15 mouse cellular contexts compared by ENCODE assay signal in genomic region chr11:59260706-59261493, GRCm38 (mm10). TPM values are rescaled to one million over a fixed set of nuclear protein-coding genes. Genes with fewer than 3 reads are reported as not detected.
A peak's percentile ranks its signal among the peaks of the same experiment; 100 is the strongest.
DNase-seq lines count a peak whose midpoint lies in the region; ATAC-seq lines count a peak whose summit lies in the region.
"Had no signal": no experiment of that assay in that cellular context is flagged by ENCODE, and none has a peak within 500 bp of the region (broad histone marks: within the 10 kb centered on the region; RNA-seq: fewer than 3 reads in every experiment).

No protein-coding gene starts in this region.

- 80% methylated on average over 10 of the region's 10 CpGs for WGBS in kidney, embryonic 15.5 days
- WGBS in intestine, embryonic 16.5 days = 58% methylated on average over 10 of the region's 10 CpGs
- 53% methylated on average over 10 of the region's 10 CpGs for WGBS in lung, embryonic 16.5 days
- WGBS in stomach, embryonic 15.5 days = 55% methylated on average over 10 of the region's 10 CpGs

- H3K9ac ChIP-seq in kidney, embryonic 15.5 days = no peak overlapping the region
- H3K9ac ChIP-seq in intestine, embryonic 16.5 days (ENCODE audit: low read depth, low read length) = no peak overlapping the region
- H3K9ac ChIP-seq in lung, embryonic 16.5 days (ENCODE audit: low read length) = no peak overlapping the region
- no peak overlapping the region for H3K9ac ChIP-seq in stomach, embryonic 15.5 days
- H3K9ac ChIP-seq: midbrain, embryonic 12.5 days; neural tube, embryonic 13.5 days had no signal

- H3K4me3 ChIP-seq in kidney, embryonic 15.5 days (replicated peaks) = no peak overlapping the region
- H3K4me3 ChIP-seq in intestine, embryonic 16.5 days (ENCODE audit: low read length) = no peak overlapping the region
- no peak overlapping the region for H3K4me3 ChIP-seq in lung, embryonic 16.5 days (ENCODE audit: low read length)
- H3K4me3 ChIP-seq in stomach, embryonic 15.5 days (replicated peaks) = no peak overlapping the region
- H3K4me3 ChIP-seq: midbrain, embryonic 12.5 days; neural tube, embryonic 13.5 days had no signal

- H3K9me3 ChIP-seq in kidney, embryonic 15.5 days (replicated peaks) = no peaks in the 10 kb centered on the region
- H3K9me3 ChIP-seq in intestine, embryonic 16.5 days (ENCODE audit: control insufficient read depth, low read length) = no peaks in the 10 kb centered on the region
- no peaks in the 10 kb centered on the region for H3K9me3 ChIP-seq in lung, embryonic 16.5 days (ENCODE audit: control insufficient read depth, low read length)
- no peaks in the 10 kb centered on the region for H3K9me3 ChIP-seq in stomach, embryonic 15.5 days
- H3K9me3 ChIP-seq: midbrain, embryonic 12.5 days; neural tube, embryonic 13.5 days had no signal

- ATAC-seq in kidney, embryonic 15.5 days (replicated peaks; ENCODE audit: low FRiP score) = 0 out of 2 replicates have a peak, but pooled peaks have one; percentile 40
- ATAC-seq in intestine, embryonic 16.5 days = peak; percentile 93
- ATAC-seq in lung, embryonic 16.5 days (ENCODE audit: low read depth) = peak; percentile 84
- peak; percentile 94 for ATAC-seq in stomach, embryonic 15.5 days (ENCODE audit: insufficient read depth, low FRiP score, low read depth)
- ATAC-seq: forebrain, embryonic 14.5 days had no signal

- DNase-seq in kidney, postnatal 36 days = no peak
- DNase-seq in B cell, adult 2 months = no peak
- DNase-seq in left cerebral cortex, postnatal 14 days (ENCODE audit: low spot score in 2 of 2) = no peak
- no peak for DNase-seq in cerebellum, postnatal 14 days
- DNase-seq: gastrocnemius, postnatal 36 days; kidney, adult 9 months had no signal

- H3K27ac ChIP-seq in kidney, embryonic 15.5 days = no peak overlapping the region
- H3K27ac ChIP-seq in intestine, embryonic 16.5 days (ENCODE audit: low read length) = no peak overlapping the region
- H3K27ac ChIP-seq in lung, embryonic 16.5 days (ENCODE audit: low read length) = peak overlapping the region; percentile 58
- H3K27ac ChIP-seq in stomach, embryonic 15.5 days = no peak overlapping the region
- H3K27ac ChIP-seq: midbrain, embryonic 12.5 days; neural tube, embryonic 13.5 days had no signal

- peaks cover 15% of the 10 kb centered on the region for H3K4me1 ChIP-seq in kidney, embryonic 15.5 days
- peaks cover 14% of the 10 kb centered on the region; the same call in 1 of the 2 replicates for H3K4me1 ChIP-seq in intestine, embryonic 16.5 days (ENCODE audit: control insufficient read depth, insufficient read depth, low read length)
- H3K4me1 ChIP-seq in lung, embryonic 16.5 days (replicated peaks; ENCODE audit: control insufficient read depth, insufficient read depth, low read length) = peaks cover 7% of the 10 kb centered on the region
- 0 out of 2 replicates have a peak, but pooled peaks cover 7% of the 10 kb centered on the region for H3K4me1 ChIP-seq in stomach, embryonic 15.5 days

- intact Hi-C loops in left cerebral cortex, postnatal 14 days (cut with DNase I) = no loop called here

- H3K36me3 ChIP-seq in kidney, embryonic 15.5 days = no peaks in the 10 kb centered on the region
- H3K36me3 ChIP-seq in intestine, embryonic 16.5 days (ENCODE audit: control insufficient read depth, insufficient read depth, low read length) = no peaks in the 10 kb centered on the region
- no peaks in the 10 kb centered on the region for H3K36me3 ChIP-seq in lung, embryonic 16.5 days (ENCODE audit: control insufficient read depth, insufficient read depth, low read length)
- no peaks in the 10 kb centered on the region for H3K36me3 ChIP-seq in stomach, embryonic 15.5 days
- H3K36me3 ChIP-seq: midbrain, embryonic 12.5 days; neural tube, embryonic 13.5 days had no signal

- H3K4me2 ChIP-seq in kidney, embryonic 15.5 days = no peak overlapping the region
- no peak overlapping the region for H3K4me2 ChIP-seq in intestine, embryonic 16.5 days (ENCODE audit: low read depth, low read length)
- no peak overlapping the region for H3K4me2 ChIP-seq in lung, embryonic 16.5 days (ENCODE audit: low read depth, low read length)
- no peak overlapping the region for H3K4me2 ChIP-seq in stomach, embryonic 15.5 days
- H3K4me2 ChIP-seq: midbrain, embryonic 12.5 days; neural tube, embryonic 13.5 days had no signal

- H3K27me3 ChIP-seq in kidney, embryonic 15.5 days = peaks cover 39% of the 10 kb centered on the region
- H3K27me3 ChIP-seq in intestine, embryonic 16.5 days (replicated peaks; ENCODE audit: control insufficient read depth, insufficient read depth, low read length) = peaks cover 18% of the 10 kb centered on the region
- peaks cover 19% of the 10 kb centered on the region for H3K27me3 ChIP-seq in lung, embryonic 16.5 days (ENCODE audit: control insufficient read depth, insufficient read depth, low read depth, low read length)
- peaks cover 22% of the 10 kb centered on the region for H3K27me3 ChIP-seq in stomach, embryonic 15.5 days (replicated peaks)

RNA-seq across cellular contexts. Expression of gene Wnt3a, which starts 29.7 kb away (rescaled TPM):
- not detected in 2 replicates for polyA plus RNA-seq in kidney, embryonic 15.5 days (2015; fragmentation: Nextera tagmentation; extraction: Ambion mirVana)
- polyA plus RNA-seq in intestine, embryonic 16.5 days (2015; fragmentation: Nextera tagmentation; extraction: Ambion mirVana) = not detected in 2 replicates
- 0.48 and 0.55 TPM in 2 replicates for polyA plus RNA-seq in lung, embryonic 16.5 days (2015; fragmentation: Nextera tagmentation; extraction: Ambion mirVana)
- polyA plus RNA-seq in stomach, embryonic 15.5 days (2015; fragmentation: Nextera tagmentation; extraction: Ambion mirVana) = 0.15 and 0.23 TPM in 2 replicates
- not detected for total RNA-seq in left cerebral cortex, postnatal 14 days (2021)
- total RNA-seq: gastrocnemius, postnatal 36 days; hematopoietic stem cell, adult 5-6 weeks had no signal
- polyA plus RNA-seq: spleen, adult 2 months had no signal

RNA-seq across cellular contexts. Expression of gene Arf1, which starts 32.8 kb away (rescaled TPM):
- 700 and 709 TPM in 2 replicates for polyA plus RNA-seq in kidney, embryonic 15.5 days (2015; fragmentation: Nextera tagmentation; extraction: Ambion mirVana)
- polyA plus RNA-seq in intestine, embryonic 16.5 days (2015; fragmentation: Nextera tagmentation; extraction: Ambion mirVana) = 733 and 751 TPM in 2 replicates
- polyA plus RNA-seq in lung, embryonic 16.5 days (2015; fragmentation: Nextera tagmentation; extraction: Ambion mirVana) = 725 and 739 TPM in 2 replicates
- polyA plus RNA-seq in stomach, embryonic 15.5 days (2015; fragmentation: Nextera tagmentation; extraction: Ambion mirVana) = 666 and 701 TPM in 2 replicates
- total RNA-seq in left cerebral cortex, postnatal 14 days (2021) = 100 to 1,000 TPM; 417 to 455 TPM

RNA-seq across cellular contexts. Expression of gene Wnt9a, which starts 45.8 kb away (rescaled TPM):
- 1.6 and 2.1 TPM in 2 replicates for polyA plus RNA-seq in kidney, embryonic 15.5 days (2015; fragmentation: Nextera tagmentation; extraction: Ambion mirVana)
- 4.2 and 4.4 TPM in 2 replicates for polyA plus RNA-seq in intestine, embryonic 16.5 days (2015; fragmentation: Nextera tagmentation; extraction: Ambion mirVana)
- polyA plus RNA-seq in lung, embryonic 16.5 days (2015; fragmentation: Nextera tagmentation; extraction: Ambion mirVana) = 3.9 and 4.1 TPM in 2 replicates
- polyA plus RNA-seq in stomach, embryonic 15.5 days (2015; fragmentation: Nextera tagmentation; extraction: Ambion mirVana) = 4.9 and 5.3 TPM in 2 replicates
- 10 to 100 TPM; 17.1 to 19.9 TPM for total RNA-seq in left cerebral cortex, postnatal 14 days (2021)

RNA-seq across cellular contexts. Expression of gene 2310033P09Rik, which starts 52.8 kb away (rescaled TPM):
- 32.5 and 36.4 TPM in 2 replicates for polyA plus RNA-seq in kidney, embryonic 15.5 days (2015; fragmentation: Nextera tagmentation; extraction: Ambion mirVana)
- polyA plus RNA-seq in intestine, embryonic 16.5 days (2015; fragmentation: Nextera tagmentation; extraction: Ambion mirVana) = 32.7 and 33.1 TPM in 2 replicates
- polyA plus RNA-seq in lung, embryonic 16.5 days (2015; fragmentation: Nextera tagmentation; extraction: Ambion mirVana) = 35.2 and 37.0 TPM in 2 replicates
- 27.7 and 29.2 TPM in 2 replicates for polyA plus RNA-seq in stomach, embryonic 15.5 days (2015; fragmentation: Nextera tagmentation; extraction: Ambion mirVana)
- total RNA-seq in left cerebral cortex, postnatal 14 days (2021) = 10 to 100 TPM; 18.3 to 19.2 TPM

RNA-seq across cellular contexts. Expression of gene Mrpl55, which starts 58.6 kb away (rescaled TPM):
- polyA plus RNA-seq in kidney, embryonic 15.5 days (2015; fragmentation: Nextera tagmentation; extraction: Ambion mirVana) = 99.6 and 102 TPM in 2 replicates
- polyA plus RNA-seq in intestine, embryonic 16.5 days (2015; fragmentation: Nextera tagmentation; extraction: Ambion mirVana) = 101 and 104 TPM in 2 replicates
- 83.1 and 84.8 TPM in 2 replicates for polyA plus RNA-seq in lung, embryonic 16.5 days (2015; fragmentation: Nextera tagmentation; extraction: Ambion mirVana)
- 84.4 and 90.4 TPM in 2 replicates for polyA plus RNA-seq in stomach, embryonic 15.5 days (2015; fragmentation: Nextera tagmentation; extraction: Ambion mirVana)
- 10 to 100 TPM; 38.5 to 39.9 TPM for total RNA-seq in left cerebral cortex, postnatal 14 days (2021)

Comparison
In these comparisons a context has a peak if more than half of its experiments do, and no peak if none do; other contexts are left out.
1. ATAC-seq: peak in every context shown above with its lines; median percentile 94 in stomach, embryonic 15.5 days; 93 in intestine, embryonic 16.5 days; 84 in lung, embryonic 16.5 days; 40 in kidney, embryonic 15.5 days.